Mouse (Mus musculus) lung, adult 2 months (tissue): ENCODE measurements around the gene 4930469K13Rik.

Experiments used
- CTCF ChIP-seq: fragments of 200-500 bp; IDR thresholded peaks from 2 replicates; pipeline ENCODE4 v1.5.1; 2011; ENCODE audit warnings: mild to moderate bottlenecking, low read length, control low read depth; ENCODE audit not compliant: insufficient read depth
- POLR2A ChIP-seq: fragments of 200-500 bp; IDR thresholded peaks from 2 replicates; pipeline ENCODE4 v1.6.1; 2011; ENCODE audit warnings: low read depth, mild to moderate bottlenecking, control low read depth, low read length, borderline replicate concordance; ENCODE audit errors: extremely low read depth

DNA sequence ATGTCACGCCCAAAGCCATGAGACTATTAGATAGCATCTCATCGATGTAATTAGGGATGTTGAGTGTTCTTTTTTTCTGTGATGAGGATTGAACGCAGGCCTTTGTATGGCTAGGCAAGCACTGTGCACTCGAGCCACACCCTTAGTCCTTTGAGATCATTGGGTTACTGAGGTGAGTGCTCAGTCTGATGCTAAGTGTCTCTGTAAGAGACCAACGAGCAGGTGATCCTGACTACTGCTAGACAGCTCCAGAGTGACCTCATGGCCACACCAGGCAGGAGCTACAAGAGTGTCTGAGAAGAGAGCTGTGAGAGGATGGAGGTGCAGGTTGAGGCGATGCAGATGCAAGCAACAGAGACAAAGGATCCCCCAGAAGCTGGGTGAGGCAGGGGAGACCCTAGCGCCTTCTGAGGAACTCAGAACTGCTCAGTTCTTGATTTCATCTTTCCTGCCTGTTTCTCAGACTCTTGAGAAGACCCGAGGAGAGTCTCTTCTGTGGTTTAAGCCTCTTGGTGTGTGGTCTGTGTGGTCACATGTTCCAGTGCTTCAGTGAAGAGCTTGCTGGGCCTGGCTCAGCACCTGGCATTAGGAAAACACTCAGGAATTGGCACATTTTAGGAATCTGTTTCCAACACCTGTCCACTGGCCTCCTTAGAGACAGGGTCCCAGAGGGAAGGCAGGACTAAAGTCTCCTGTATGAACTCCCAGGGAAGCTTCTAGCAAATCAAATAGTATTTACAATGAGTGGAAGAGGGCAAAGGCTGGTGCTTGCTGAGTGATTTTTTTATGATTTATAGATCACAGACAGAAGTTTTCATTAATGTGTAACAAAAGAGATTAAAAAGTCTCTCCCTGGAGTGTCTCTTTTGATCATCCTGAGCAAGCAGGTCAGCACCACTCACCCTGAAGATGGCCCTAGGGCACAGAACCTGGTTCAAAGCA lies 146.4 kb downstream of the 4930469K13Rik start:
- TF ChIP-seq POLR2A (no peak), CTCF (no peak)
